Mouse (Mus musculus) stomach, postnatal 0 days (tissue): ENCODE measurements around the gene Cyp27b1. TPM values are rescaled to one million over a fixed set of nuclear protein-coding genes. Genes with fewer than 3 reads are reported as not detected.
A peak's percentile ranks its signal among the peaks of the same experiment; 100 is the strongest.

Source experiments
- ATAC-seq: fragments of 200-750 bp; cut with Nextera tagmentation; 2 replicates; pipeline ENCODE4 v1.8.0; 2017; ENCODE audit not compliant: low FRiP score, low TSS enrichment
- DNase-seq: peaks from one replicate; pipeline ENCODE4 v3.0.0-alpha.2; 2016; ENCODE audit warnings: low spot score
- H3K27ac ChIP-seq: fragments of 300-500 bp; sonication (generic); replicated peaks from 2 replicates; pipeline ENCODE4 v1.5.1; 2014; ENCODE audit warnings: mild to moderate bottlenecking, control low read depth
- H3K27me3 ChIP-seq: fragments of 300-500 bp; sonication (generic); 2 replicates; pipeline ENCODE4 v1.6.1; 2014; ENCODE audit warnings: low read length; ENCODE audit not compliant: control insufficient read depth, insufficient read depth
- H3K36me3 ChIP-seq: fragments of 300-500 bp; sonication (generic); 2 replicates; pipeline ENCODE4 v1.6.1; 2014; ENCODE audit warnings: low read length, mixed read lengths; ENCODE audit not compliant: control insufficient read depth, insufficient read depth
- H3K4me1 ChIP-seq: fragments of 300-500 bp; sonication (generic); replicated peaks from 2 replicates; pipeline ENCODE4 v1.6.1; 2014; ENCODE audit warnings: antibody characterized with exemption; ENCODE audit not compliant: control insufficient read depth, insufficient read depth
- H3K4me2 ChIP-seq: fragments of 300-500 bp; sonication (generic); replicated peaks from 2 replicates; pipeline ENCODE4 v1.6.1; 2014; ENCODE audit warnings: low read depth, mild to moderate bottlenecking, control low read depth, moderate library complexity
- H3K4me3 ChIP-seq: fragments of 300-500 bp; sonication (generic); 2 replicates; pipeline ENCODE4 v1.5.1; 2014; ENCODE audit warnings: low read depth, low read length, control low read depth
- H3K9ac ChIP-seq: fragments of 300-500 bp; sonication (generic); 2 replicates; pipeline ENCODE4 v1.6.1; 2014; ENCODE audit warnings: mild to moderate bottlenecking, low read length, control low read depth, mixed read lengths
- H3K9me3 ChIP-seq: fragments of 300-500 bp; sonication (generic); 2 replicates; pipeline ENCODE4 v1.6.1; 2016; ENCODE audit warnings: low read length; ENCODE audit not compliant: control insufficient read depth
- CTCF ChIP-seq: IDR thresholded peaks from 2 replicates; pipeline ENCODE4 v1.5.1; 2016; ENCODE audit warnings: antibody characterized with exemption, low read depth, mild to moderate bottlenecking, moderate library complexity
- EP300 ChIP-seq: optimal IDR thresholded peaks from 2 replicates; pipeline ENCODE3; 2016; ENCODE audit warnings: antibody characterized with exemption
- WGBS: fragments of 180-500 bp; shearing (Covaris S2); extraction: QIAGEN DNeasy Blood & Tissue Kit; methylation state at CpG from one replicate; pipeline ENCODE4 v1.1.7; 2014; 5-methylcytosine and 5-hydroxymethylcytosine counted together
- polyA plus RNA-seq: library from polyadenylated mRNA; unstranded; fragments of >200 nt; fragmentation: Nextera tagmentation; extraction: Ambion mirVana; gene quantifications from 2 replicates; pipeline ENCODE4 v1.2.1, GENCODE M21; 2015

Cyp27b1 gene
- polyA plus RNA-seq, 1 experiment from 2014 or later = 0.13 TPM

DNA sequence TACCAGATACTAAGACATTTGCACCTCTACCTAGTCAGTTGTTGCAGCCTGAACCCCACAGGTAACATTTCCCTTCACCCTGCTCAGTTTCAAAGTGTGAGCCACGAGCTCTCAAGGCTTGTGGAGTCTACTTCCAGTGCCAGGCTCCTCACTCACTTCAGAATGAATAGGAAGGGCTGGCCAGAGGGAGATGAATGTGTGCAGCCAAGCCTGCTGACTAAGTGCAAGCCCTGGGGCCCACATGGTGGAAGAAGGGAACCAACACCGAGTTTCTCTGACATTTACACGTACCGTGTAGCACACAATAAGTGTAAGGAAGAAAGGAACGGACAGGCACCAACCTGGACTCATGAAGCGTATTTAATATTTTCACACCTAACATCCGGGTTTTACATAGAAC lies 44.2 kb upstream of the Cyp27b1 start:
- DNase-seq = no peak
- no peak for ATAC-seq
- Histone ChIP-seq H3K27ac (no peak overlapping the region), H3K4me2 (no peak overlapping the region), H3K4me1 (no peaks in the 10 kb centered on the region), H3K36me3 (peaks cover under 1% of the 10 kb centered on the region; the same call in 1 of the 2 replicates), H3K9me3 (no peaks in the 10 kb centered on the region), H3K9ac (no peak overlapping the region), H3K27me3 (no peaks in the 10 kb centered on the region), H3K4me3 (no peak overlapping the region)
- TF ChIP-seq CTCF (no peak), EP300 (no peak)
- WGBS = 81% methylated on average over 7 of the region's 7 CpGs

DNA sequence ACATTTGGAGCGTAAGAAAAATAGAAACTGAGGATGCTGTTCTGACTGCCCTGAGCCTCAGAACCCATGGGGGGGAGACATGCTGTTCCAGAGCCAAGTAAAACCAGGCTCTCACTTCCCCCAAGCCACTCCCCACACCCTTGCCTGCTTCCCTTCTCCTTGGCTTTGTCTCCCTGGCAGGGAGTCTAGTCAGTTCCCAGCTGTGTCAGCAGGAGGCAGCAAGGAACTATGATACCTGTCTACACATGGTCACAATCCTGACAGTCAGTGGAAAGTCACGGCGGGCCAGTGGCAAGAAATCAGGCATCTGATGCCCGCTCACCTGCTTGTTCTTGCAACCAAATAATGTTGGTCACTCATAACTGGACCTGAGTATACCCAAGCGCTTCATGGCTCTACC lies 31.6 kb upstream of the Cyp27b1 start:
- TF ChIP-seq CTCF = peak; percentile 71
- no peak for TF ChIP-seq EP300
- Histone ChIP-seq H3K9me3 (no peaks in the 10 kb centered on the region), H3K4me3 (no peak overlapping the region), H3K36me3 (no peaks in the 10 kb centered on the region), H3K9ac (no peak overlapping the region), H3K4me1 (no peaks in the 10 kb centered on the region), H3K4me2 (no peak overlapping the region), H3K27ac (no peak overlapping the region), H3K27me3 (no peaks in the 10 kb centered on the region)
- 45% methylated on average over 5 of the region's 5 CpGs for WGBS
- peak; percentile 59; the same call in 1 of the 2 replicates for ATAC-seq
- DNase-seq = peak; percentile 71

DNA sequence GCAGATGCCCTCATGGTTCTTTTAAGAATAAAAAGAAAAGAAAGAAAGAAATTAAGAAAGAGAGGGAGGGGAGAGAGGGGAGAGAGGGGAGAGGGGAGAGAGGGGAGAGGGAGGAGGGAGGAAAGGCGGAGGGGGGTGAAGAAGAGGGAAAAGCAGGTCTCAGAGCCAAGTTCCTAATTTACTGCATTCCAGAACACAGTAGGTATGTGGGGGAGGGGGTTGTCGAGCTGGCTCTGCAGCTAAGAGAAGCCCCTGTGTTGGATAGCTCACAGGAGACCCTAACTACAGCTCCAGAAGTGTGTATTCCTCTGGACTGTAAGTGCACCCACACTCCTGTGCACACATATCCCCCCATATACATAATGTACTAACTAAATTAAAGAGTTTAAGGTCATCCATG lies 31.0 kb upstream of the Cyp27b1 start:
- no peaks in the 10 kb centered on the region; the same call in 1 of the 2 replicates for H3K36me3 ChIP-seq
- no peak overlapping the region for H3K4me3 ChIP-seq
- WGBS = 20% methylated on average over 2 of the region's 2 CpGs
- ATAC-seq = no peak
- no peak overlapping the region for H3K4me2 ChIP-seq
- no peak for DNase-seq
- no peaks in the 10 kb centered on the region for H3K4me1 ChIP-seq
- TF ChIP-seq CTCF (no peak), EP300 (no peak)
- no peaks in the 10 kb centered on the region for H3K27me3 ChIP-seq
- no peak overlapping the region for H3K27ac ChIP-seq
- H3K9me3 ChIP-seq = no peaks in the 10 kb centered on the region
- H3K9ac ChIP-seq = no peak overlapping the region

DNA sequence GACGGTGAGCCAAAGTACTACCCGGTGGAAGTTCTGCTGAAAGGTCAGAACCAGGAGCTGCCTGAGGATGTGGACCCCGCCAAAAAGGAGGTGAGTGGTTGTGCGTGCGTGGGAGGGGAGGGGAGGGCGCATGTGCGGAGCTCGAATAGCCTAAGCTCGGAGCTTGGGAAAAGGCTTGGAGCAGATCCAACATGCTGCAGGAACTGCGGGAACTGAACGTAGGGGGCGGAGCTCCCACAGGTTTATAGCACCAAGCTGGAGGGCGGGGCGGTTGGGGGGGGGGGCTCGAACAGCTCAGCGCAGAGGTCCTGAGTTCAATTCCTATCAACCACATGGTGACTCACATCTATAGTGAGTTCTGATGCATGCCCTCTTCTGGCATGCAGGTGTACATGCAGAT lies 29.6 kb upstream of the Cyp27b1 start:
- no peaks in the 10 kb centered on the region for H3K4me1 ChIP-seq
- peaks cover 5% of the 10 kb centered on the region; the same call in 1 of the 2 replicates for H3K36me3 ChIP-seq
- DNase-seq (no peak), ATAC-seq (no peak)
- H3K9ac ChIP-seq = no peak overlapping the region
- TF ChIP-seq CTCF (0 out of 2 replicates have a peak, but pooled peaks have one; percentile 10), EP300 (no peak)
- WGBS = 69% methylated on average over 16 of the region's 16 CpGs
- no peak overlapping the region for H3K27ac ChIP-seq
- no peaks in the 10 kb centered on the region for H3K9me3 ChIP-seq
- no peak overlapping the region for H3K4me3 ChIP-seq
- no peaks in the 10 kb centered on the region for H3K27me3 ChIP-seq
- H3K4me2 ChIP-seq = no peak overlapping the region

DNA sequence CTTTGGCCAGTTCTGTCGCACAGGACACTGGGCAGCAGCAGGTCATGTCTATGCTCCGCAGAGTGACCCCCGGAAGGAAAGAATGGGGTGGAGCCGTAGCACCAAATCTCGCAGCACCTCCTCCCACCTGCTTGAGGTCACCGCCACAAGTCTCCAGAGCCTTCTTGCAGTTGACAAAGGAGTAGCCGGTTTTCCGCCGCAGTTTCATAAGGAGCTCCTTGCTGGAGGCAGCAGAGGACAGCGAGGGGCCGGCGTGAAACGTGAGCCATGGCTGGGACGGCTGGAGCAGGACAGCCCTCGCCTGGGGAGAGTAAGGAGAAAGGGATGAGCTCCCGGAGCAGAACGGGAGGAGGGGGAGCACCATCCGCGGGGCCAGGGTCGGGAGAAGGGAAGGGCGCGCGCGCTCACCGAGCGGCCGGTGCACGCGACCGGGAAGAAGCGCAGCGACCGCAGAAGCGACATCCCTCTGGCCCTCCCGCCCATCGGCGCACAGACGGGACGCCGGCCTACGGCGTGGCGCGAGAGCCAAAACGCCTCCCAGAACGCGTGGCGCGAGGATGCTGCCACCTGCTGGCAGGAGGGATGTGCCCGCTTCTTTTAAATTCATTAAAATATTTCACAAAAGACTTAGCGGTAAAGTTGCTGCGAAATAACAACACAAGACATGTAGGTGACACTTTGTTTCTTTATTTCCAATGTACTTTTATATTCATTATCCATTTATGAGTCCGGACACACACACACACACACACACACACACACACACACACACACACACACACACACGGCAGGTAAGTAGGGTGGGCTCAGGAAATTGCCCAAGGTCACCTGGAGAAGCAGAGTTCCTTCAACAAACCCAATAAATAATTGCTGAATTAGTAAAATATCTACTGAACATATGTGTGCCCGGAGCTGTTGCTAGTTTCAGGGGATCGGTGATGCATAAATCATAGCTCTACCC lies 17.4 kb upstream of the Cyp27b1 start, which contains the start of gene Tsfm:
TSS of gene Tsfm (minus strand) at position 505 of the 961 bp plus-strand sequence.
- H3K4me1 ChIP-seq = no peaks in the 10 kb centered on the region
- DNase-seq = peak; percentile 92
- peak within 1 kb of the TSS; percentile 81 for H3K9ac ChIP-seq
- no peaks in the 10 kb centered on the region for H3K9me3 ChIP-seq
- peak within 1 kb of the TSS; percentile 77 for H3K4me2 ChIP-seq
- peaks cover 6% of the 10 kb centered on the region; the same call in 1 of the 2 replicates for H3K36me3 ChIP-seq
- H3K4me3 ChIP-seq = peak within 1 kb of the TSS; percentile 85
- peak; percentile 85 for ATAC-seq
- WGBS = 6% methylated on average over 55 of the region's 56 CpGs
- H3K27ac ChIP-seq = peak within 1 kb of the TSS; percentile 73
- TF ChIP-seq EP300 (no peak), CTCF (peak; percentile 97)
- no peaks in the 10 kb centered on the region for H3K27me3 ChIP-seq

DNA sequence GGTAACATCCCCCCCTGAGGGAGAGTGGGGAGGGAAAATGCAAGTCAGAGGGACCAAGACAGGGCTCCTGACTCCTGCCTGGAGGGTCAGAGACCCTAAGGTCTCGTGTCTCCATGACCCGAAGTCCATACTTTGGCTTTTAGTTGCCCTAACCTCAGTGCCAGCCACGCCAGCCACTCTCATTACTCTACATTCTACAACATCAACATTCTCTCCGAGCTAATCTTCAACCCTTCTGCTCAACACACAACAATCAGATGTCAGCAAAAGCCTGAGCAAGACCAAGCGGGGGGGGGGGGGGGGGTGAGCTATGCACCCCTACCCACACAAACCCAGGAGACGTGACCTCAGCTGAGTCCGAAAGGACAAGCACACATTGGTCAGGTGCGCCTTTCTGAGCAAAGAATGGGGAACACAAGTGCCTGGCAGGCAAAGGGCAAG lies 14.7 kb upstream of the Cyp27b1 start:
- no peak overlapping the region for H3K9ac ChIP-seq
- ATAC-seq (no peak), DNase-seq (no peak)
- no peak overlapping the region for H3K27ac ChIP-seq
- H3K27me3 ChIP-seq = no peaks in the 10 kb centered on the region
- no peak for TF ChIP-seq CTCF
- 0 out of 2 replicates have a peak, but pooled peaks cover 2% of the 10 kb centered on the region for H3K36me3 ChIP-seq
- H3K4me3 ChIP-seq = no peak overlapping the region
- H3K9me3 ChIP-seq = no peaks in the 10 kb centered on the region
- WGBS = 73% methylated on average over 7 of the region's 8 CpGs
- H3K4me2 ChIP-seq = no peak overlapping the region
- H3K4me1 ChIP-seq = no peaks in the 10 kb centered on the region
